Mouse (Mus musculus) forebrain, embryonic 11.5 days (tissue): ENCODE measurements at regions not wholly inside any gene's neighbourhood (a gene's known extent, or its start where the extent isn't known, plus 50 kb on each side); places are given as distances from the start of the nearest gene placed in this dataset.

ENCODE experiments used
- ATAC-seq: fragments of 200-750 bp; cut with Nextera tagmentation; replicated peaks from 2 replicates; pipeline ENCODE4 v1.8.0; 2017; ENCODE audit warnings: moderate TSS enrichment; ENCODE audit not compliant: low FRiP score
- DNase-seq: peaks from one replicate; pipeline ENCODE4 v3.0.0-alpha.2; 2017; ENCODE audit warnings: low spot score
- H3K27ac ChIP-seq: fragments of 300-500 bp; sonication (generic); 2 replicates; pipeline ENCODE4 v1.5.1; 2014; ENCODE audit warnings: low read depth, low read length
- H3K27me3 ChIP-seq: fragments of 300-500 bp; sonication (generic); 2 replicates; pipeline ENCODE4 v1.6.1; 2014; ENCODE audit warnings: mild to moderate bottlenecking, low read length, mixed read lengths; ENCODE audit not compliant: control insufficient read depth, insufficient read depth
- H3K36me3 ChIP-seq: fragments of 300-500 bp; sonication (generic); 2 replicates; pipeline ENCODE4 v1.6.1; 2014; ENCODE audit warnings: mild to moderate bottlenecking, low read length, moderate library complexity, mixed read lengths; ENCODE audit not compliant: control insufficient read depth, insufficient read depth
- H3K4me1 ChIP-seq: fragments of 300-500 bp; sonication (generic); replicated peaks from 2 replicates; pipeline ENCODE4 v1.6.1; 2014; ENCODE audit warnings: low read length, mixed read lengths; ENCODE audit not compliant: control insufficient read depth, insufficient read depth
- H3K4me2 ChIP-seq: fragments of 300-500 bp; sonication (generic); 2 replicates; pipeline ENCODE4 v1.6.1; 2014; ENCODE audit warnings: low read depth, mild to moderate bottlenecking, low read length, moderate library complexity, mixed read lengths; ENCODE audit not compliant: severe bottlenecking
- H3K4me3 ChIP-seq: fragments of 300-500 bp; sonication (generic); 2 replicates; pipeline ENCODE4 v1.5.1; 2014; ENCODE audit warnings: low read depth, low read length
- H3K9ac ChIP-seq: fragments of 300-500 bp; sonication (generic); 2 replicates; pipeline ENCODE4 v1.6.1; 2014; ENCODE audit warnings: low read length
- H3K9me3 ChIP-seq: fragments of 300-500 bp; sonication (generic); 2 replicates; pipeline ENCODE4 v1.6.1; 2016; ENCODE audit warnings: low read length, mixed read lengths; ENCODE audit not compliant: control insufficient read depth
- WGBS: fragments of 180-500 bp; shearing (Covaris S2); extraction: QIAGEN DNeasy Blood & Tissue Kit; methylation state at CpG from one replicate; pipeline ENCODE4 v1.1.7; 2014; 5-methylcytosine and 5-hydroxymethylcytosine counted together

- no peak for ATAC-seq
- DNase-seq: no peak
- H3K36me3 ChIP-seq: no peaks in the 10 kb centered on the region
- no peak overlapping the region for H3K4me3 ChIP-seq
- H3K4me2 ChIP-seq: no peak overlapping the region
- H3K9me3 ChIP-seq: no peaks in the 10 kb centered on the region
- WGBS: 89% methylated on average over 2 of the region's 2 CpGs
- no peaks in the 10 kb centered on the region for H3K27me3 ChIP-seq
- H3K4me1 ChIP-seq: no peaks in the 10 kb centered on the region
- H3K27ac ChIP-seq: no peak overlapping the region
- no peak overlapping the region for H3K9ac ChIP-seq
Measured at GRCm38 (mm10) chr11:79766036-79766435, 175.0 kb downstream of the Rab11fip4 start.

- no peaks in the 10 kb centered on the region for H3K36me3 ChIP-seq
- no peak overlapping the region for H3K4me2 ChIP-seq
- DNase-seq (no peak), ATAC-seq (no peak)
- no peak overlapping the region for H3K9ac ChIP-seq
- no peak overlapping the region for H3K4me3 ChIP-seq
- no peaks in the 10 kb centered on the region for H3K9me3 ChIP-seq
- no peaks in the 10 kb centered on the region for H3K27me3 ChIP-seq
- H3K4me1 ChIP-seq: no peaks in the 10 kb centered on the region
- no peak overlapping the region for H3K27ac ChIP-seq
- WGBS: 41% methylated on average over 2 of the region's 2 CpGs
Measured at GRCm38 (mm10) chr11:79765396-79765795, 174.4 kb downstream of the Rab11fip4 start.

GRCm38 (mm10) chr11:79764026-79764425 lies 173.0 kb downstream of the Rab11fip4 start:
- 90% methylated on average over 6 of the region's 6 CpGs for WGBS
- Histone ChIP-seq H3K27me3 (no peaks in the 10 kb centered on the region), H3K9me3 (no peaks in the 10 kb centered on the region), H3K27ac (no peak overlapping the region), H3K4me2 (no peak overlapping the region), H3K4me1 (no peaks in the 10 kb centered on the region), H3K36me3 (no peaks in the 10 kb centered on the region), H3K4me3 (no peak overlapping the region), H3K9ac (no peak overlapping the region)
- ATAC-seq (no peak), DNase-seq (no peak)

- DNase-seq: no peak
- Histone ChIP-seq H3K27me3 (no peaks in the 10 kb centered on the region), H3K9ac (no peak overlapping the region), H3K9me3 (no peaks in the 10 kb centered on the region), H3K4me1 (no peaks in the 10 kb centered on the region), H3K4me2 (no peak overlapping the region), H3K27ac (no peak overlapping the region), H3K4me3 (no peak overlapping the region), H3K36me3 (no peaks in the 10 kb centered on the region)
- no peak for ATAC-seq
- WGBS: 95% methylated on average over 2 of the region's 2 CpGs
Measured at GRCm38 (mm10) chr11:79762654-79763053, 171.6 kb downstream of the Rab11fip4 start.

- H3K4me1 ChIP-seq: no peaks in the 10 kb centered on the region
- no peak overlapping the region for H3K4me3 ChIP-seq
- H3K4me2 ChIP-seq: no peak overlapping the region
- no peaks in the 10 kb centered on the region for H3K27me3 ChIP-seq
- H3K27ac ChIP-seq: no peak overlapping the region
- no peaks in the 10 kb centered on the region for H3K9me3 ChIP-seq
- WGBS: 73% methylated on average over 2 of the region's 2 CpGs
- no peaks in the 10 kb centered on the region for H3K36me3 ChIP-seq
- ATAC-seq: no peak
- H3K9ac ChIP-seq: no peak overlapping the region
- no peak for DNase-seq
Measured at GRCm38 (mm10) chr11:79762027-79762426, 171.0 kb downstream of the Rab11fip4 start.

- H3K9me3 ChIP-seq: no peaks in the 10 kb centered on the region
- WGBS: 87% methylated on average over 4 of the region's 4 CpGs
- DNase-seq (no peak), ATAC-seq (no peak)
- no peak overlapping the region for H3K27ac ChIP-seq
- H3K9ac ChIP-seq: no peak overlapping the region
- H3K27me3 ChIP-seq: no peaks in the 10 kb centered on the region
- H3K4me2 ChIP-seq: no peak overlapping the region
- H3K36me3 ChIP-seq: no peaks in the 10 kb centered on the region
- H3K4me3 ChIP-seq: no peak overlapping the region
- H3K4me1 ChIP-seq: no peaks in the 10 kb centered on the region
Measured at GRCm38 (mm10) chr11:79760533-79760932, 169.5 kb downstream of the Rab11fip4 start.

GRCm38 (mm10) chr11:79758281-79758680 lies 167.3 kb downstream of the Rab11fip4 start:
- WGBS: 98% methylated on average over 3 of the region's 3 CpGs
- Histone ChIP-seq H3K4me1 (no peaks in the 10 kb centered on the region), H3K9me3 (no peaks in the 10 kb centered on the region), H3K36me3 (no peaks in the 10 kb centered on the region), H3K4me2 (no peak overlapping the region), H3K4me3 (no peak overlapping the region), H3K9ac (no peak overlapping the region), H3K27me3 (no peaks in the 10 kb centered on the region), H3K27ac (no peak overlapping the region)
- no peak for ATAC-seq
- DNase-seq: no peak

- Histone ChIP-seq H3K27me3 (no peaks in the 10 kb centered on the region), H3K27ac (no peak overlapping the region), H3K36me3 (no peaks in the 10 kb centered on the region), H3K4me3 (no peak overlapping the region), H3K4me2 (no peak overlapping the region), H3K9ac (no peak overlapping the region), H3K9me3 (no peaks in the 10 kb centered on the region), H3K4me1 (no peaks in the 10 kb centered on the region)
- no peak for DNase-seq
- no peak for ATAC-seq
- WGBS: 90% methylated on average over 5 of the region's 5 CpGs
Measured at GRCm38 (mm10) chr11:79757513-79758071, 166.6 kb downstream of the Rab11fip4 start.

- Histone ChIP-seq H3K9me3 (no peaks in the 10 kb centered on the region), H3K27ac (no peak overlapping the region), H3K4me2 (no peak overlapping the region), H3K4me3 (no peak overlapping the region), H3K27me3 (no peaks in the 10 kb centered on the region), H3K9ac (no peak overlapping the region), H3K4me1 (no peaks in the 10 kb centered on the region), H3K36me3 (no peaks in the 10 kb centered on the region)
- 92% methylated on average over 9 of the region's 9 CpGs for WGBS
- ATAC-seq (no peak), DNase-seq (no peak)
Measured at GRCm38 (mm10) chr11:79756305-79756846, 165.4 kb downstream of the Rab11fip4 start.
